Mouse (Mus musculus) cerebellum, adult (tissue): ENCODE data around the gene Slc9a2.
A peak's percentile ranks its signal among the peaks of the same experiment; 100 is the strongest.
"Not testable (repeated sequence)": the region's sequence is repeated elsewhere in the genome, so short reads cannot be mapped to it uniquely, and the experiment has no call there.

ENCODE experiments used
- ATAC-seq: cut with Nextera tagmentation; 2 replicates; pipeline ENCODE4 v1.9.2; 2017; ENCODE audit warnings: mild to moderate bottlenecking, moderate library complexity, mixed read lengths; ENCODE audit not compliant: insufficient number of reproducible peaks, low FRiP score, low TSS enrichment

The Slc9a2 gene

GRCm38 (mm10) chr1:40696436-40696835 is 16.1 kb downstream of the Slc9a2 start:
- ATAC-seq = no peak

- no peak for ATAC-seq
Observed at GRCm38 (mm10) chr1:40705099-40705498, 24.7 kb downstream of the Slc9a2 start.

GRCm38 (mm10) chr1:40714950-40715349 is 34.6 kb downstream of the Slc9a2 start:
- no peak for ATAC-seq

- no peak for ATAC-seq
Observed at GRCm38 (mm10) chr1:40726051-40726450, 45.7 kb downstream of the Slc9a2 start.

- ATAC-seq = no peak
Observed at GRCm38 (mm10) chr1:40727404-40727803, 47.0 kb downstream of the Slc9a2 start.

GRCm38 (mm10) chr1:40728636-40729035 is 48.3 kb downstream of the Slc9a2 start:
- no peak for ATAC-seq

GRCm38 (mm10) chr1:40737671-40738070 is 57.3 kb downstream of the Slc9a2 start:
- ATAC-seq = no peak

GRCm38 (mm10) chr1:40738246-40738645 is 57.9 kb downstream of the Slc9a2 start:
- not testable (repeated sequence) for ATAC-seq

GRCm38 (mm10) chr1:40740739-40741138 is 60.4 kb downstream of the Slc9a2 start:
- ATAC-seq = no peak

GRCm38 (mm10) chr1:40746089-40746488 is 65.7 kb downstream of the Slc9a2 start:
- no peak for ATAC-seq

GRCm38 (mm10) chr1:40759751-40760445 is 79.5 kb downstream of the Slc9a2 start:
- ATAC-seq = no peak

GRCm38 (mm10) chr1:40764042-40764441 is 83.7 kb downstream of the Slc9a2 start:
- no peak for ATAC-seq

GRCm38 (mm10) chr1:40764701-40765275 is 84.4 kb downstream of the Slc9a2 start:
- no peak for ATAC-seq

GRCm38 (mm10) chr1:40765521-40765920 is 85.1 kb downstream of the Slc9a2 start:
- ATAC-seq = no peak

- no peak for ATAC-seq
Observed at GRCm38 (mm10) chr1:40767588-40767987, 87.2 kb downstream of the Slc9a2 start.

GRCm38 (mm10) chr1:40768606-40769005 is 88.2 kb downstream of the Slc9a2 start:
- ATAC-seq = peak; percentile 32; the same call in 1 of the 2 replicates

GRCm38 (mm10) chr1:40769331-40769894 is 89.0 kb downstream of the Slc9a2 start:
- ATAC-seq = 0 out of 2 replicates have a peak, but pooled peaks have one; percentile 24

- no peak for ATAC-seq
Observed at GRCm38 (mm10) chr1:40771196-40771970, 91.0 kb downstream of the Slc9a2 start.

- no peak for ATAC-seq
Observed at GRCm38 (mm10) chr1:40773234-40773633, 92.9 kb downstream of the Slc9a2 start.

- no peak for ATAC-seq
Observed at GRCm38 (mm10) chr1:40774040-40774439, 93.7 kb downstream of the Slc9a2 start.

GRCm38 (mm10) chr1:40776102-40776501 is 95.7 kb downstream of the Slc9a2 start:
- no peak for ATAC-seq
